Mouse (Mus musculus) cerebellum, postnatal 14 days (tissue): ENCODE results near the gene Eaf2.
A peak's percentile ranks its signal among the peaks of the same experiment; 100 is the strongest.
"Not testable (repeated sequence)": the region's sequence is repeated elsewhere in the genome, so short reads cannot be mapped to it uniquely, and the experiment has no call there.

ENCODE experiments used
- DNase-seq, 2 experiments: peaks; one replicate each; pipeline ENCODE4 v3.0.0; 2021; ENCODE audit warnings: mixed read lengths in 2 of 2

Gene Eaf2

GRCm38 (mm10) chr16:36874583-36875275, at the start of gene Eaf2, which contains the start of gene Golgb1:
Gene Eaf2, minus strand, starts transcription at chr16:36875003.
Gene Golgb1, plus strand, starts transcription at chr16:36875140.
- DNase-seq = peak; percentile 96

GRCm38 (mm10) chr16:36924312-36924711, 49.5 kb upstream of the Eaf2 start:
- no peak for DNase-seq

- no peak for DNase-seq
Measured at GRCm38 (mm10) chr16:36921980-36922379, 47.2 kb upstream of the Eaf2 start.

- no peak for DNase-seq
Measured at GRCm38 (mm10) chr16:36921067-36921613, 46.3 kb upstream of the Eaf2 start.

- DNase-seq = no peak
Measured at GRCm38 (mm10) chr16:36920410-36920809, 45.6 kb upstream of the Eaf2 start.

- DNase-seq = no peak
Measured at GRCm38 (mm10) chr16:36918505-36918904, 43.7 kb upstream of the Eaf2 start.

GRCm38 (mm10) chr16:36914195-36914594, 39.4 kb upstream of the Eaf2 start:
- DNase-seq = no peak

- no peak for DNase-seq
Measured at GRCm38 (mm10) chr16:36912311-36912710, 37.5 kb upstream of the Eaf2 start.

GRCm38 (mm10) chr16:36911909-36912308, 37.1 kb upstream of the Eaf2 start:
- no peak for DNase-seq

GRCm38 (mm10) chr16:36903156-36903555, 28.4 kb upstream of the Eaf2 start:
- no peak for DNase-seq

- DNase-seq = no peak
Measured at GRCm38 (mm10) chr16:36896712-36897111, 21.9 kb upstream of the Eaf2 start.

- no peak for DNase-seq
Measured at GRCm38 (mm10) chr16:36893317-36893716, 18.5 kb upstream of the Eaf2 start.

- DNase-seq = no peak
Measured at GRCm38 (mm10) chr16:36891415-36891814, 16.6 kb upstream of the Eaf2 start.

- no peak for DNase-seq
Measured at GRCm38 (mm10) chr16:36890559-36890958, 15.8 kb upstream of the Eaf2 start.

GRCm38 (mm10) chr16:36887546-36887945, 12.7 kb upstream of the Eaf2 start:
- DNase-seq = peak in 1 of 2 experiments; percentile 27

- no peak for DNase-seq
Measured at GRCm38 (mm10) chr16:36885912-36886311, 11.1 kb upstream of the Eaf2 start.

- DNase-seq = peak; percentile 56 to 80
Measured at GRCm38 (mm10) chr16:36884881-36885280, 10.1 kb upstream of the Eaf2 start.

- peak; percentile 63 to 80 for DNase-seq
Measured at GRCm38 (mm10) chr16:36882737-36883343, 8.0 kb upstream of the Eaf2 start.

- no peak for DNase-seq
Measured at GRCm38 (mm10) chr16:36877316-36877715, 2.5 kb upstream of the Eaf2 start.

- peak in 1 of 2 experiments; percentile 80 for DNase-seq
Measured at GRCm38 (mm10) chr16:36875276-36875851, 561 bp upstream of the Eaf2 start.

- DNase-seq = no peak
Measured at GRCm38 (mm10) chr16:36869442-36869841, 5.4 kb downstream of the Eaf2 start.

GRCm38 (mm10) chr16:36863585-36863984, 11.2 kb downstream of the Eaf2 start:
- no peak for DNase-seq

- no peak for DNase-seq
Measured at GRCm38 (mm10) chr16:36851202-36851601, 23.6 kb downstream of the Eaf2 start.

GRCm38 (mm10) chr16:36846894-36847293, 27.9 kb downstream of the Eaf2 start:
- not testable (repeated sequence) for DNase-seq
